Mouse (Mus musculus): Measurements from ENCODE around the gene Slc25a21. TPM values are rescaled to one million over a fixed set of nuclear protein-coding genes. Genes with fewer than 3 reads are reported as not detected.

Gene Slc25a21
- polyA plus RNA-seq, 1 experiment from 2014 or later = 1.2 TPM

- H3K4me2 ChIP-seq = peak overlapping the region; percentile 85
- H3K4me1 ChIP-seq (replicated peaks) = 0 out of 2 replicates have a peak, but pooled peaks cover 2% of the 10 kb centered on the region
- H3K27me3 ChIP-seq (replicated peaks) = no peaks in the 10 kb centered on the region
- H3K36me3 ChIP-seq = no peaks in the 10 kb centered on the region
- peak overlapping the region; percentile 54 for H3K4me3 ChIP-seq
- WGBS = 7% methylated on average over 30 of the region's 30 CpGs
- peak overlapping the region; percentile 46 for H3K27ac ChIP-seq (ENCODE audit: poor library complexity, severe bottlenecking)
- ATAC-seq (ENCODE audit: insufficient number of reproducible peaks, low FRiP score) = peak; percentile 85
- peak overlapping the region; percentile 74 for H3K9ac ChIP-seq
- H3K9me3 ChIP-seq (replicated peaks) = no peaks in the 10 kb centered on the region
These were observed 14.4 kb upstream of the Slc25a21 start for GRCm38 (mm10) chr12:57211353-57212311.

- Histone ChIP-seq H3K4me2 (no peak overlapping the region), H3K27ac (ENCODE audit: poor library complexity, severe bottlenecking) (no peak overlapping the region), H3K27me3 (replicated peaks) (no peaks in the 10 kb centered on the region), H3K36me3 (no peaks in the 10 kb centered on the region), H3K9me3 (replicated peaks) (no peaks in the 10 kb centered on the region), H3K4me1 (replicated peaks) (no peaks in the 10 kb centered on the region), H3K9ac (no peak overlapping the region), H3K4me3 (no peak overlapping the region)
- ATAC-seq (ENCODE audit: insufficient number of reproducible peaks, low FRiP score) = no peak
- WGBS = 71% methylated on average over 4 of the region's 4 CpGs
These were observed 7.1 kb upstream of the Slc25a21 start for GRCm38 (mm10) chr12:57204276-57204851.

GRCm38 (mm10) chr12:57201901-57202300, 4.6 kb upstream of the Slc25a21 start:
- Histone ChIP-seq H3K36me3 (no peaks in the 10 kb centered on the region), H3K4me3 (no peak overlapping the region), H3K9ac (no peak overlapping the region), H3K27ac (ENCODE audit: poor library complexity, severe bottlenecking) (no peak overlapping the region), H3K27me3 (replicated peaks) (no peaks in the 10 kb centered on the region), H3K9me3 (replicated peaks) (no peaks in the 10 kb centered on the region), H3K4me2 (no peak overlapping the region), H3K4me1 (replicated peaks) (no peaks in the 10 kb centered on the region)
- ATAC-seq (ENCODE audit: insufficient number of reproducible peaks, low FRiP score) = no peak
- WGBS = 89% methylated on average over 3 of the region's 3 CpGs

- Histone ChIP-seq H3K4me2 (no peak overlapping the region), H3K4me1 (replicated peaks) (no peaks in the 10 kb centered on the region), H3K27me3 (replicated peaks) (0 out of 2 replicates have a peak, but pooled peaks cover 7% of the 10 kb centered on the region), H3K4me3 (no peak overlapping the region), H3K9ac (no peak overlapping the region), H3K27ac (ENCODE audit: poor library complexity, severe bottlenecking) (no peak overlapping the region), H3K36me3 (no peaks in the 10 kb centered on the region), H3K9me3 (replicated peaks) (no peaks in the 10 kb centered on the region)
- no peak for ATAC-seq (ENCODE audit: insufficient number of reproducible peaks, low FRiP score)
- WGBS = 92% methylated on average over 2 of the region's 2 CpGs
These were observed 2.2 kb upstream of the Slc25a21 start for GRCm38 (mm10) chr12:57199427-57199826.

- no peak; the same call in 1 of the 2 replicates for ATAC-seq (ENCODE audit: insufficient number of reproducible peaks, low FRiP score)
- no peak overlapping the region for H3K4me2 ChIP-seq
These were observed 997 bp upstream of the Slc25a21 start for GRCm38 (mm10) chr12:57198269-57198668.

GRCm38 (mm10) chr12:57196608-57197362, 487 bp downstream of the Slc25a21 start:
- Histone ChIP-seq H3K27ac (ENCODE audit: poor library complexity, severe bottlenecking) (peak overlapping the region; percentile 34), H3K4me2 (peak overlapping the region; percentile 97), H3K4me1 (replicated peaks) (no peaks in the 10 kb centered on the region), H3K4me3 (peak overlapping the region; percentile 68), H3K36me3 (no peaks in the 10 kb centered on the region), H3K27me3 (replicated peaks) (0 out of 2 replicates have a peak, but pooled peaks cover 7% of the 10 kb centered on the region), H3K9me3 (replicated peaks) (no peaks in the 10 kb centered on the region), H3K9ac (peak overlapping the region; percentile 72)
- WGBS = under 1% methylated on average over 59 of the region's 59 CpGs
- peak; percentile 90 for ATAC-seq (ENCODE audit: insufficient number of reproducible peaks, low FRiP score)

More at GRCm38 (mm10) chr12:57198269-57198668, 997 bp upstream of the Slc25a21 start:
- Histone ChIP-seq H3K27me3 (replicated peaks) (0 out of 2 replicates have a peak, but pooled peaks cover 7% of the 10 kb centered on the region), H3K9me3 (replicated peaks) (no peaks in the 10 kb centered on the region), H3K9ac (no peak overlapping the region), H3K4me3 (no peak overlapping the region), H3K36me3 (no peaks in the 10 kb centered on the region), H3K4me1 (replicated peaks) (no peaks in the 10 kb centered on the region), H3K27ac (ENCODE audit: poor library complexity, severe bottlenecking) (no peak overlapping the region)

GRCm38 (mm10) chr12:57196286-57196607, 1.0 kb downstream of the Slc25a21 start:
- H3K4me2 ChIP-seq = peak overlapping the region; percentile 97
- H3K9me3 ChIP-seq (replicated peaks) = no peaks in the 10 kb centered on the region
- no peaks in the 10 kb centered on the region for H3K36me3 ChIP-seq
- ATAC-seq (ENCODE audit: insufficient number of reproducible peaks, low FRiP score) = no peak
- peak overlapping the region; percentile 68 for H3K4me3 ChIP-seq
- 18% methylated on average over 8 of the region's 8 CpGs for WGBS
- H3K27ac ChIP-seq (ENCODE audit: poor library complexity, severe bottlenecking) = peak overlapping the region; percentile 34
- no peaks in the 10 kb centered on the region for H3K4me1 ChIP-seq (replicated peaks)
- 0 out of 2 replicates have a peak, but pooled peaks cover 7% of the 10 kb centered on the region for H3K27me3 ChIP-seq (replicated peaks)
- H3K9ac ChIP-seq = peak overlapping the region; percentile 72; the same call in 1 of the 2 replicates

GRCm38 (mm10) chr12:57194609-57195008, 2.7 kb downstream of the Slc25a21 start:
- no peak overlapping the region for H3K4me3 ChIP-seq
- WGBS = 15% methylated on average over 3 of the region's 3 CpGs
- H3K36me3 ChIP-seq = no peaks in the 10 kb centered on the region
- no peaks in the 10 kb centered on the region for H3K4me1 ChIP-seq (replicated peaks)
- no peaks in the 10 kb centered on the region for H3K9me3 ChIP-seq (replicated peaks)
- no peak overlapping the region for H3K27ac ChIP-seq (ENCODE audit: poor library complexity, severe bottlenecking)
- H3K27me3 ChIP-seq (replicated peaks) = 0 out of 2 replicates have a peak, but pooled peaks cover 7% of the 10 kb centered on the region
- no peak for ATAC-seq (ENCODE audit: insufficient number of reproducible peaks, low FRiP score)
- no peak overlapping the region for H3K9ac ChIP-seq
- H3K4me2 ChIP-seq = peak overlapping the region; percentile 21; the same call in 1 of the 2 replicates

GRCm38 (mm10) chr12:57187032-57187431, 10.2 kb downstream of the Slc25a21 start:
- H3K4me2 ChIP-seq = no peak overlapping the region
- peaks cover 6% of the 10 kb centered on the region; the same call in 1 of the 2 replicates for H3K27me3 ChIP-seq (replicated peaks)
- no peak overlapping the region for H3K4me3 ChIP-seq
- H3K36me3 ChIP-seq = no peaks in the 10 kb centered on the region
- 88% methylated on average over 4 of the region's 4 CpGs for WGBS
- ATAC-seq (ENCODE audit: insufficient number of reproducible peaks, low FRiP score) = no peak
- no peaks in the 10 kb centered on the region for H3K9me3 ChIP-seq (replicated peaks)
- H3K4me1 ChIP-seq (replicated peaks) = no peaks in the 10 kb centered on the region
- H3K9ac ChIP-seq = no peak overlapping the region
- no peak overlapping the region for H3K27ac ChIP-seq (ENCODE audit: poor library complexity, severe bottlenecking)

- H3K4me3 ChIP-seq = no peak overlapping the region
- H3K9me3 ChIP-seq (replicated peaks) = no peaks in the 10 kb centered on the region
- no peak overlapping the region for H3K27ac ChIP-seq (ENCODE audit: poor library complexity, severe bottlenecking)
- ATAC-seq (ENCODE audit: insufficient number of reproducible peaks, low FRiP score) = no peak
- H3K27me3 ChIP-seq (replicated peaks) = peaks cover 6% of the 10 kb centered on the region; the same call in 1 of the 2 replicates
- H3K9ac ChIP-seq = no peak overlapping the region
- WGBS = 41% methylated on average over 2 of the region's 2 CpGs
- no peaks in the 10 kb centered on the region for H3K4me1 ChIP-seq (replicated peaks)
- H3K4me2 ChIP-seq = no peak overlapping the region
- H3K36me3 ChIP-seq = no peaks in the 10 kb centered on the region
These were observed 11.1 kb downstream of the Slc25a21 start for GRCm38 (mm10) chr12:57186126-57186525.

GRCm38 (mm10) chr12:57185475-57185874, 11.8 kb downstream of the Slc25a21 start:
- Histone ChIP-seq H3K4me2 (no peak overlapping the region), H3K27me3 (replicated peaks) (peaks cover 6% of the 10 kb centered on the region; the same call in 1 of the 2 replicates), H3K36me3 (no peaks in the 10 kb centered on the region), H3K9ac (no peak overlapping the region), H3K4me3 (no peak overlapping the region), H3K27ac (ENCODE audit: poor library complexity, severe bottlenecking) (no peak overlapping the region), H3K4me1 (replicated peaks) (no peaks in the 10 kb centered on the region), H3K9me3 (replicated peaks) (no peaks in the 10 kb centered on the region)
- WGBS = 0% methylated on average over 1 of the region's 1 CpGs
- ATAC-seq (ENCODE audit: insufficient number of reproducible peaks, low FRiP score) = no peak

Measured in heart, embryonic 12.5 days (tissue).